Mouse (Mus musculus): ENCODE measurements around the gene Cacna1d. TPM values are rescaled to one million over a fixed set of nuclear protein-coding genes. Genes with fewer than 3 reads are reported as not detected.

The Cacna1d gene
- polyA plus RNA-seq, 1 experiment from 2014 or later: 10.1 TPM

- DNase-seq: no peak
- no peaks in the 10 kb centered on the region for H3K36me3 ChIP-seq (ENCODE audit: control insufficient read depth, insufficient read depth, low read length)
- H3K4me1 ChIP-seq (ENCODE audit: control insufficient read depth, insufficient read depth, low read length): no peaks in the 10 kb centered on the region
- no peak overlapping the region for H3K9ac ChIP-seq (replicated peaks; ENCODE audit: low read length)
- no peaks in the 10 kb centered on the region; the same call in 1 of the 2 replicates for H3K9me3 ChIP-seq (ENCODE audit: control insufficient read depth, low read length)
- WGBS: 89% methylated on average over 5 of the region's 5 CpGs
- no peak overlapping the region for H3K4me3 ChIP-seq (replicated peaks; ENCODE audit: low read depth, low read length)
- H3K4me2 ChIP-seq (ENCODE audit: low read length): no peak overlapping the region
- no peak for ATAC-seq (ENCODE audit: low FRiP score, low TSS enrichment)
- H3K27ac ChIP-seq (replicated peaks; ENCODE audit: low read depth, low read length): no peak overlapping the region
- H3K27me3 ChIP-seq (ENCODE audit: control insufficient read depth, insufficient read depth, low read length): no peaks in the 10 kb centered on the region
These were observed 55.9 kb downstream of the Cacna1d start for GRCm38 (mm10) chr14:30435316-30435715.

- Histone ChIP-seq H3K9ac (replicated peaks; ENCODE audit: low read length) (no peak overlapping the region), H3K36me3 (ENCODE audit: control insufficient read depth, insufficient read depth, low read length) (no peaks in the 10 kb centered on the region), H3K4me2 (ENCODE audit: low read length) (no peak overlapping the region), H3K27me3 (ENCODE audit: control insufficient read depth, insufficient read depth, low read length) (no peaks in the 10 kb centered on the region), H3K27ac (replicated peaks; ENCODE audit: low read depth, low read length) (no peak overlapping the region), H3K4me1 (ENCODE audit: control insufficient read depth, insufficient read depth, low read length) (no peaks in the 10 kb centered on the region), H3K4me3 (replicated peaks; ENCODE audit: low read depth, low read length) (no peak overlapping the region), H3K9me3 (ENCODE audit: control insufficient read depth, low read length) (no peaks in the 10 kb centered on the region)
- WGBS: 49% methylated on average over 5 of the region's 5 CpGs
- DNase-seq (no peak), ATAC-seq (ENCODE audit: low FRiP score, low TSS enrichment) (no peak)
These were observed 60.8 kb downstream of the Cacna1d start for GRCm38 (mm10) chr14:30430446-30430845.

- no peak overlapping the region for H3K4me2 ChIP-seq (ENCODE audit: low read length)
- DNase-seq: no peak
- H3K4me3 ChIP-seq (replicated peaks; ENCODE audit: low read depth, low read length): no peak overlapping the region
- no peaks in the 10 kb centered on the region for H3K4me1 ChIP-seq (ENCODE audit: control insufficient read depth, insufficient read depth, low read length)
- H3K27me3 ChIP-seq (ENCODE audit: control insufficient read depth, insufficient read depth, low read length): no peaks in the 10 kb centered on the region
- WGBS: 88% methylated on average over 9 of the region's 9 CpGs
- no peak overlapping the region for H3K9ac ChIP-seq (replicated peaks; ENCODE audit: low read length)
- H3K36me3 ChIP-seq (ENCODE audit: control insufficient read depth, insufficient read depth, low read length): no peaks in the 10 kb centered on the region
- H3K9me3 ChIP-seq (ENCODE audit: control insufficient read depth, low read length): no peaks in the 10 kb centered on the region
- ATAC-seq (ENCODE audit: low FRiP score, low TSS enrichment): no peak
- H3K27ac ChIP-seq (replicated peaks; ENCODE audit: low read depth, low read length): no peak overlapping the region
These were observed 61.2 kb downstream of the Cacna1d start for GRCm38 (mm10) chr14:30430026-30430425.

- DNase-seq (no peak), ATAC-seq (ENCODE audit: low FRiP score, low TSS enrichment) (no peak)
- H3K9me3 ChIP-seq (ENCODE audit: control insufficient read depth, low read length): no peaks in the 10 kb centered on the region
- no peak overlapping the region for H3K9ac ChIP-seq (replicated peaks; ENCODE audit: low read length)
- H3K36me3 ChIP-seq (ENCODE audit: control insufficient read depth, insufficient read depth, low read length): no peaks in the 10 kb centered on the region
- WGBS: 74% methylated on average over 9 of the region's 9 CpGs
- H3K4me1 ChIP-seq (ENCODE audit: control insufficient read depth, insufficient read depth, low read length): no peaks in the 10 kb centered on the region
- no peaks in the 10 kb centered on the region for H3K27me3 ChIP-seq (ENCODE audit: control insufficient read depth, insufficient read depth, low read length)
- no peak overlapping the region for H3K27ac ChIP-seq (replicated peaks; ENCODE audit: low read depth, low read length)
- no peak overlapping the region for H3K4me3 ChIP-seq (replicated peaks; ENCODE audit: low read depth, low read length)
- H3K4me2 ChIP-seq (ENCODE audit: low read length): no peak overlapping the region
These were observed 61.6 kb downstream of the Cacna1d start for GRCm38 (mm10) chr14:30429606-30430005.

- Histone ChIP-seq H3K9ac (replicated peaks; ENCODE audit: low read length) (no peak overlapping the region), H3K9me3 (ENCODE audit: control insufficient read depth, low read length) (no peaks in the 10 kb centered on the region), H3K27me3 (ENCODE audit: control insufficient read depth, insufficient read depth, low read length) (no peaks in the 10 kb centered on the region), H3K4me2 (ENCODE audit: low read length) (no peak overlapping the region), H3K27ac (replicated peaks; ENCODE audit: low read depth, low read length) (no peak overlapping the region), H3K4me1 (ENCODE audit: control insufficient read depth, insufficient read depth, low read length) (no peaks in the 10 kb centered on the region), H3K4me3 (replicated peaks; ENCODE audit: low read depth, low read length) (no peak overlapping the region), H3K36me3 (ENCODE audit: control insufficient read depth, insufficient read depth, low read length) (no peaks in the 10 kb centered on the region)
- DNase-seq: peak; percentile 26
- no peak for ATAC-seq (ENCODE audit: low FRiP score, low TSS enrichment)
These were observed 62.5 kb downstream of the Cacna1d start for GRCm38 (mm10) chr14:30428757-30429156.

- no peaks in the 10 kb centered on the region for H3K36me3 ChIP-seq (ENCODE audit: control insufficient read depth, insufficient read depth, low read length)
- ATAC-seq (ENCODE audit: low FRiP score, low TSS enrichment) (no peak), DNase-seq (peak; percentile 43)
- no peaks in the 10 kb centered on the region for H3K4me1 ChIP-seq (ENCODE audit: control insufficient read depth, insufficient read depth, low read length)
- H3K9me3 ChIP-seq (ENCODE audit: control insufficient read depth, low read length): no peaks in the 10 kb centered on the region
- H3K4me3 ChIP-seq (replicated peaks; ENCODE audit: low read depth, low read length): no peak overlapping the region
- WGBS: 22% methylated on average over 4 of the region's 4 CpGs
- no peak overlapping the region for H3K27ac ChIP-seq (replicated peaks; ENCODE audit: low read depth, low read length)
- no peak overlapping the region for H3K9ac ChIP-seq (replicated peaks; ENCODE audit: low read length)
- H3K27me3 ChIP-seq (ENCODE audit: control insufficient read depth, insufficient read depth, low read length): no peaks in the 10 kb centered on the region
- H3K4me2 ChIP-seq (ENCODE audit: low read length): no peak overlapping the region
These were observed 65.4 kb downstream of the Cacna1d start for GRCm38 (mm10) chr14:30425876-30426275.

GRCm38 (mm10) chr14:30425175-30425574 is 66.1 kb downstream of the Cacna1d start:
- DNase-seq (no peak), ATAC-seq (ENCODE audit: low FRiP score, low TSS enrichment) (no peak)
- Histone ChIP-seq H3K27me3 (ENCODE audit: control insufficient read depth, insufficient read depth, low read length) (no peaks in the 10 kb centered on the region), H3K4me2 (ENCODE audit: low read length) (no peak overlapping the region), H3K36me3 (ENCODE audit: control insufficient read depth, insufficient read depth, low read length) (no peaks in the 10 kb centered on the region), H3K4me1 (ENCODE audit: control insufficient read depth, insufficient read depth, low read length) (no peaks in the 10 kb centered on the region), H3K4me3 (replicated peaks; ENCODE audit: low read depth, low read length) (no peak overlapping the region), H3K27ac (replicated peaks; ENCODE audit: low read depth, low read length) (no peak overlapping the region), H3K9ac (replicated peaks; ENCODE audit: low read length) (no peak overlapping the region), H3K9me3 (ENCODE audit: control insufficient read depth, low read length) (no peaks in the 10 kb centered on the region)
- 77% methylated on average over 6 of the region's 6 CpGs for WGBS

- Histone ChIP-seq H3K4me1 (ENCODE audit: control insufficient read depth, insufficient read depth, low read length) (no peaks in the 10 kb centered on the region), H3K4me3 (replicated peaks; ENCODE audit: low read depth, low read length) (no peak overlapping the region), H3K36me3 (ENCODE audit: control insufficient read depth, insufficient read depth, low read length) (no peaks in the 10 kb centered on the region), H3K9ac (replicated peaks; ENCODE audit: low read length) (no peak overlapping the region), H3K27me3 (ENCODE audit: control insufficient read depth, insufficient read depth, low read length) (no peaks in the 10 kb centered on the region), H3K9me3 (ENCODE audit: control insufficient read depth, low read length) (no peaks in the 10 kb centered on the region), H3K4me2 (ENCODE audit: low read length) (no peak overlapping the region), H3K27ac (replicated peaks; ENCODE audit: low read depth, low read length) (no peak overlapping the region)
- DNase-seq (no peak), ATAC-seq (ENCODE audit: low FRiP score, low TSS enrichment) (no peak)
- 92% methylated on average over 4 of the region's 4 CpGs for WGBS
These were observed 66.6 kb downstream of the Cacna1d start for GRCm38 (mm10) chr14:30424638-30425037.

- Histone ChIP-seq H3K27me3 (ENCODE audit: control insufficient read depth, insufficient read depth, low read length) (no peaks in the 10 kb centered on the region), H3K9ac (replicated peaks; ENCODE audit: low read length) (no peak overlapping the region), H3K27ac (replicated peaks; ENCODE audit: low read depth, low read length) (no peak overlapping the region), H3K4me1 (ENCODE audit: control insufficient read depth, insufficient read depth, low read length) (no peaks in the 10 kb centered on the region), H3K4me3 (replicated peaks; ENCODE audit: low read depth, low read length) (no peak overlapping the region), H3K4me2 (ENCODE audit: low read length) (no peak overlapping the region), H3K9me3 (ENCODE audit: control insufficient read depth, low read length) (no peaks in the 10 kb centered on the region), H3K36me3 (ENCODE audit: control insufficient read depth, insufficient read depth, low read length) (no peaks in the 10 kb centered on the region)
- DNase-seq: no peak
- WGBS: 87% methylated on average over 7 of the region's 7 CpGs
- ATAC-seq (ENCODE audit: low FRiP score, low TSS enrichment): no peak
These were observed 68.7 kb downstream of the Cacna1d start for GRCm38 (mm10) chr14:30422376-30423140.

All from midbrain, embryonic 14.5 days (tissue).